Mouse (Mus musculus) G1E (cell line): Measurements from ENCODE around the gene Spg7. TPM values are rescaled to one million over a fixed set of nuclear protein-coding genes. Genes with fewer than 3 reads are reported as not detected.

ENCODE experiments used
- ATAC-seq: 2 replicates; pipeline ENCODE4 v1.8.0; 2016; ENCODE audit warnings: mild to moderate bottlenecking; ENCODE audit not compliant: insufficient number of reproducible peaks, poor library complexity, low FRiP score, severe bottlenecking; ENCODE audit errors: extremely low read depth
- DNase-seq: peaks from one replicate; pipeline ENCODE4 v3.0.0; 2012; ENCODE audit warnings: low spot score
- H3K27me3 ChIP-seq: 2 replicates; pipeline ENCODE4 v1.6.1; 2012; ENCODE audit warnings: mild to moderate bottlenecking, low read length, inconsistent platforms; ENCODE audit not compliant: insufficient read depth
- H3K36me3 ChIP-seq: replicated peaks from 2 replicates; pipeline ENCODE3; 2012; ENCODE audit warnings: mild to moderate bottlenecking, inconsistent platforms
- H3K4me1 ChIP-seq: 2 replicates; pipeline ENCODE4 v1.6.1; 2012; ENCODE audit warnings: low read depth, low read length, inconsistent platforms, mixed read lengths; ENCODE audit not compliant: insufficient read depth
- H3K4me3 ChIP-seq: 2 replicates; pipeline ENCODE4 v1.5.1; 2012; ENCODE audit warnings: low read depth, mild to moderate bottlenecking, inconsistent platforms, low read length, moderate library complexity, mixed read lengths
- H3K9me3 ChIP-seq: replicated peaks from 2 replicates; pipeline ENCODE4 v1.6.1; 2012; ENCODE audit warnings: inconsistent platforms
- CTCF ChIP-seq: IDR thresholded peaks from 2 replicates; pipeline ENCODE4 v1.5.1; 2012; ENCODE audit warnings: low read depth, low read length, inconsistent platforms, mixed read lengths
- GATA1 ChIP-seq: IDR thresholded peaks from 2 replicates; pipeline ENCODE4 v1.6.1; 2012; ENCODE audit warnings: borderline replicate concordance, low read length, inconsistent platforms, mixed read lengths
- GATA2 ChIP-seq: IDR thresholded peaks from 2 replicates; pipeline ENCODE4 v1.6.1; 2012; ENCODE audit warnings: low read depth, low read length, inconsistent platforms, borderline replicate concordance
- POLR2AphosphoS5 ChIP-seq: IDR thresholded peaks from 2 replicates; pipeline ENCODE4 v1.6.1; 2012; ENCODE audit warnings: low read depth, low read length, inconsistent platforms; ENCODE audit not compliant: insufficient replicate concordance
- TAL1 ChIP-seq: conservative IDR thresholded peaks from 2 replicates; pipeline ENCODE4 v1.6.1; 2012; ENCODE audit warnings: low read depth, low read length, inconsistent platforms, mixed read lengths
- polyA plus RNA-seq: library from polyadenylated mRNA; stranded (reverse); fragments of >175 nt; gene quantifications from 2 replicates; pipeline ENCODE4 v1.2.3, GENCODE M21; 2012
- total RNA-seq, 2 experiments: library from RNA; stranded (forward) in 1 of 2; stranded (reverse) in 1 of 2; fragments of 200-1000 nt in 1 of 2; fragments of >200 nt in 1 of 2; fragmentation: Nextera tagmentation in 1 of 2; gene quantifications; 2 replicates each; pipeline ENCODE4 v1.2.3; 2014 to 2017

Spg7 gene
- total and polyA plus RNA-seq, 3 experiments = 11.7 to 40.2 (median 20.9) TPM

DNA sequence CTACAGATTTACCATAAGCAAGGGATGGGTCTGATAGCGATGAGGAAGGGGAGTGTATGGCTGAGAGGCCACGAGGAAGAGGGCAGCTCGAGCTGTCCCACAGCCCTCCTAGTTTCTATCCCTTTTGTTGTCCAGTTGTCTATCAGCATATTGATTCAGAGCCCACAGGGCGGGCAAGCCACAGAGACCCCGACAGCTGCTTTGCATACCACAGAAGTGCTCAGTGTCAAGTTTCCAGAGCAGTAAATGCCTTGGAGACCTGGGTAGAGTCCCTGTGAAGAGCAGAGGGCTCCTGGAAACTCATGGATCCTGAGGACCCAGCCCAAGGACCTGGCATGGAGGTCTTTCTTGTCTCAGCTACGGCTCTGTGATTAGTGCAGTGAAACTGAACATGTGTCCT is 20.3 kb downstream of the Spg7 start:
- TF ChIP-seq GATA1 (no peak), POLR2AphosphoS5 (no peak), CTCF (no peak), GATA2 (no peak), TAL1 (no peak)
- peaks cover 94% of the 10 kb centered on the region for H3K36me3 ChIP-seq

GRCm38 (mm10) chr8:123083610-123084009 is 20.9 kb downstream of the Spg7 start:
- H3K36me3 ChIP-seq = peaks cover 95% of the 10 kb centered on the region
- no peak for ATAC-seq
- TF ChIP-seq GATA1 (no peak), GATA2 (no peak), POLR2AphosphoS5 (no peak), TAL1 (no peak), CTCF (no peak)
- no peaks in the 10 kb centered on the region for H3K27me3 ChIP-seq
- DNase-seq = no peak
- H3K9me3 ChIP-seq = no peaks in the 10 kb centered on the region
- no peak overlapping the region for H3K4me3 ChIP-seq
- no peaks in the 10 kb centered on the region for H3K4me1 ChIP-seq

More for the DNA sequence above, 20.3 kb downstream of the Spg7 start:
- Histone ChIP-seq H3K4me3 (no peak overlapping the region), H3K9me3 (no peaks in the 10 kb centered on the region), H3K27me3 (no peaks in the 10 kb centered on the region), H3K4me1 (no peaks in the 10 kb centered on the region)
- ATAC-seq (no peak), DNase-seq (no peak)

GRCm38 (mm10) chr8:123087289-123087688 is 24.5 kb downstream of the Spg7 start:
- Histone ChIP-seq H3K9me3 (no peaks in the 10 kb centered on the region), H3K27me3 (no peaks in the 10 kb centered on the region), H3K4me1 (no peaks in the 10 kb centered on the region), H3K4me3 (no peak overlapping the region), H3K36me3 (peaks cover 98% of the 10 kb centered on the region)
- TF ChIP-seq TAL1 (no peak), GATA1 (no peak), GATA2 (no peak), CTCF (no peak), POLR2AphosphoS5 (no peak)
- no peak for DNase-seq
- no peak for ATAC-seq

- peaks cover 24% of the 10 kb centered on the region for H3K4me1 ChIP-seq
- H3K9me3 ChIP-seq = no peaks in the 10 kb centered on the region
- no peaks in the 10 kb centered on the region for H3K27me3 ChIP-seq
- DNase-seq (no peak), ATAC-seq (no peak)
- TF ChIP-seq GATA1 (no peak), TAL1 (no peak), CTCF (no peak), GATA2 (no peak), POLR2AphosphoS5 (no peak)
- peaks cover 58% of the 10 kb centered on the region for H3K36me3 ChIP-seq
- H3K4me3 ChIP-seq = no peak overlapping the region
These were observed 34.5 kb downstream of the Spg7 start for GRCm38 (mm10) chr8:123097216-123097615.

DNA sequence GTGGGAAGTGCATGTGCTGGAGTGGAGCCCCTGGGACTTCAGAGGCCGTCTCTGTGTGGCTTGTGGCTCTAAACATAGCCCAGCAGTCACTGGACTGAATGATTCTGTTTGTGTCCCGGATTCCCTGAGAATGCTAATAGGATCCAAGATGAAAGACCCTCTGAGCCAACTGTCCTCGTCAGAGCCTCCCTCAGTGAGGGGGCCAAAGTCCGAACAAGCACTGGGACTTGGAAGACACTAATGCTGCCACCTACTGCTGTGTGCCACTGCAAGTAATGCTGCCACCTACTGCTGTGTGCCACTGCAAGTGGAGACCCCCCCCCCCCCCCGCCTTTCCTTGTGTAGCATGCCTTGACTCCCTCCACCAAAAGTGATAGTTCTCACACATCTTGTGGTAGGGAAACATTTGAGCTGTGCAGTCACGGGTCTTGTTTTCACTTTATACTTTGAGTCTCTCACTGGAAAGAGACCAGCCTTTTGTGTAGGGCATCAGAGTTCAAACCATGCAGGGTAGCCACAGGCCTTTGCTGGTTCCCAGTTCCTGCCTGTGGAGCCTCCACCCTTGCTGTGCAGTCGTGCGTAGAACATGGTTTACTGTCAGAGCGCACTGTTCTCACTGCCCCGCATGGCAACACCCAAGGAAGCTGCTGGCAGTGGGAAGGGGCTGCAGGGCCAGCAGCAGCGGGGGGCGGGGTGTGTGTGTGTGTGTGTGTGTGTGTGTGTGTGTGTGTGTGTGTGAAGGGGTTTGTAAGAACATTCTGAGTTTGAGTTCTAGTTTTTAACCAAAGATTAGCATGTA is 35.2 kb downstream of the Spg7 start:
- Histone ChIP-seq H3K27me3 (no peaks in the 10 kb centered on the region), H3K36me3 (peaks cover 59% of the 10 kb centered on the region), H3K9me3 (no peaks in the 10 kb centered on the region), H3K4me1 (peaks cover 24% of the 10 kb centered on the region), H3K4me3 (peak overlapping the region; percentile 54; the same call in 1 of the 2 replicates)
- DNase-seq = peak; percentile 34
- no peak for ATAC-seq
- TF ChIP-seq GATA2 = no peak
- TF ChIP-seq POLR2AphosphoS5 = no peak
- no peak for TF ChIP-seq CTCF
- TF ChIP-seq GATA1 = no peak
- TF ChIP-seq TAL1 = no peak

GRCm38 (mm10) chr8:123100288-123100687 is 37.5 kb downstream of the Spg7 start:
- no peak for TF ChIP-seq POLR2AphosphoS5
- TF ChIP-seq GATA2 = no peak
- TF ChIP-seq GATA1 = no peak
- TF ChIP-seq CTCF = no peak
- TF ChIP-seq TAL1 = no peak
- ATAC-seq (no peak), DNase-seq (no peak)
- Histone ChIP-seq H3K4me3 (no peak overlapping the region), H3K4me1 (peaks cover 34% of the 10 kb centered on the region), H3K36me3 (peaks cover 59% of the 10 kb centered on the region), H3K9me3 (no peaks in the 10 kb centered on the region), H3K27me3 (no peaks in the 10 kb centered on the region)

- TF ChIP-seq POLR2AphosphoS5 (no peak), TAL1 (no peak), CTCF (no peak), GATA1 (no peak), GATA2 (no peak)
- no peak overlapping the region for H3K4me3 ChIP-seq
- no peaks in the 10 kb centered on the region for H3K9me3 ChIP-seq
- H3K4me1 ChIP-seq = peaks cover 35% of the 10 kb centered on the region
- DNase-seq (no peak), ATAC-seq (no peak)
- no peaks in the 10 kb centered on the region for H3K27me3 ChIP-seq
- H3K36me3 ChIP-seq = peaks cover 58% of the 10 kb centered on the region
These were observed 38.5 kb downstream of the Spg7 start for GRCm38 (mm10) chr8:123101244-123101643.
